Mouse (Mus musculus) hindlimb bud, embryonic 11.5 days (tissue): ENCODE results near the gene 4932438H23Rik.

ENCODE experiments used
- DNase-seq: peaks from one replicate; pipeline ENCODE4 v3.0.0-alpha.2; 2012; ENCODE audit warnings: low read depth, low spot score; ENCODE audit errors: extremely low spot score

Gene 4932438H23Rik

GRCm38 (mm10) chr16:91061531-91062318 lies 33.2 kb downstream of the 4932438H23Rik start:
- DNase-seq = no peak

- no peak for DNase-seq
These were observed 37.2 kb downstream of the 4932438H23Rik start for GRCm38 (mm10) chr16:91057741-91058140.

GRCm38 (mm10) chr16:91057261-91057660 lies 37.7 kb downstream of the 4932438H23Rik start:
- no peak for DNase-seq

GRCm38 (mm10) chr16:91056043-91056821 lies 38.7 kb downstream of the 4932438H23Rik start:
- DNase-seq = no peak

GRCm38 (mm10) chr16:91055150-91055549 lies 39.8 kb downstream of the 4932438H23Rik start:
- no peak for DNase-seq

GRCm38 (mm10) chr16:91053599-91053998 lies 41.3 kb downstream of the 4932438H23Rik start:
- DNase-seq = no peak

- DNase-seq = no peak
These were observed 49.4 kb downstream of the 4932438H23Rik start for GRCm38 (mm10) chr16:91045511-91045910.

- DNase-seq = peak; percentile 93
These were observed 50.4 kb downstream of the 4932438H23Rik start, which contains the start of gene Paxbp1 for GRCm38 (mm10) chr16:91044270-91045182. Gene Paxbp1 (minus strand): TSS chr16:91044543.

GRCm38 (mm10) chr16:91043461-91044248 lies 51.3 kb downstream of the 4932438H23Rik start:
- no peak for DNase-seq

GRCm38 (mm10) chr16:91042640-91043039 lies 52.3 kb downstream of the 4932438H23Rik start:
- DNase-seq = no peak

GRCm38 (mm10) chr16:91035866-91036265 lies 59.1 kb downstream of the 4932438H23Rik start:
- DNase-seq = no peak

GRCm38 (mm10) chr16:91030751-91031150 lies 64.2 kb downstream of the 4932438H23Rik start:
- DNase-seq = no peak

GRCm38 (mm10) chr16:91029901-91030300 lies 65.0 kb downstream of the 4932438H23Rik start:
- DNase-seq = no peak

- DNase-seq = no peak
These were observed 65.7 kb downstream of the 4932438H23Rik start for GRCm38 (mm10) chr16:91029161-91029743.

- no peak for DNase-seq
These were observed 68.6 kb downstream of the 4932438H23Rik start for GRCm38 (mm10) chr16:91026290-91026689.

- DNase-seq = no peak
These were observed 71.5 kb downstream of the 4932438H23Rik start for GRCm38 (mm10) chr16:91023384-91023783.

- DNase-seq = no peak
These were observed 74.0 kb downstream of the 4932438H23Rik start for GRCm38 (mm10) chr16:91020842-91021483.

- DNase-seq = no peak
These were observed 75.4 kb downstream of the 4932438H23Rik start for GRCm38 (mm10) chr16:91019476-91019875.

- no peak for DNase-seq
These were observed 79.2 kb downstream of the 4932438H23Rik start for GRCm38 (mm10) chr16:91015761-91016160.
